Mouse (Mus musculus): ENCODE data around the gene Eif3g.

- TF ChIP-seq CTCF (IDR thresholded peaks at IDR 0.05; ENCODE audit: control insufficient read depth, insufficient read depth, low read length) (no peak), POLR2A (IDR thresholded peaks at IDR 0.05; ENCODE audit: borderline replicate concordance, control insufficient read depth, low read depth, low read length) (no peak)
Observed at GRCm38 (mm10) chr9:20878710-20879065, 19.7 kb downstream of the Eif3g start.
